Mouse (Mus musculus) C2C12 (cell line): ENCODE data around the gene Morn3. TPM values are rescaled to one million over a fixed set of nuclear protein-coding genes. Genes with fewer than 3 reads are reported as not detected.
A peak's percentile ranks its signal among the peaks of the same experiment; 100 is the strongest.

Experiments
- H3K27me3 ChIP-seq: one replicate; pipeline ENCODE4 v1.6.1; 2011; ENCODE audit not compliant: control insufficient read depth, insufficient read depth, insufficient read length
- H3K36me3 ChIP-seq: one replicate; pipeline ENCODE4 v1.6.1; 2011; ENCODE audit not compliant: control insufficient read depth, insufficient read depth
- H3K4me3 ChIP-seq: one replicate; pipeline ENCODE4 v1.5.1; 2011; ENCODE audit warnings: mild to moderate bottlenecking, control low read depth; ENCODE audit not compliant: poor library complexity, insufficient read depth, severe bottlenecking
- H3K79me2 ChIP-seq: one replicate; pipeline ENCODE4 v1.6.1; 2011; ENCODE audit not compliant: control insufficient read depth, insufficient read depth
- H3K79me3 ChIP-seq: one replicate; pipeline ENCODE4 v1.6.1; 2011; ENCODE audit warnings: low read depth, control low read depth
- H3ac ChIP-seq: one replicate; pipeline ENCODE3; 2011; ENCODE audit warnings: low read depth; ENCODE audit not compliant: control insufficient read depth, insufficient read length
- CEBPB ChIP-seq: IDR thresholded peaks from one replicate; pipeline ENCODE4 v1.6.1; 2011; ENCODE audit warnings: low read depth, mild to moderate bottlenecking, control low read depth, moderate library complexity
- CTCF ChIP-seq: IDR thresholded peaks from one replicate; pipeline ENCODE4 v1.5.1; 2011; ENCODE audit not compliant: control insufficient read depth, insufficient read depth, insufficient read length
- FOSL1 ChIP-seq: IDR thresholded peaks from one replicate; pipeline ENCODE4 v1.8.0; 2011; ENCODE audit warnings: mild to moderate bottlenecking, low read length; ENCODE audit not compliant: poor library complexity, insufficient read depth, severe bottlenecking
- MAX ChIP-seq: IDR thresholded peaks from one replicate; pipeline ENCODE4 v1.6.1; 2011; ENCODE audit warnings: mild to moderate bottlenecking, control low read depth
- MYOD1 ChIP-seq: IDR thresholded peaks from one replicate; pipeline ENCODE4 v1.6.1; 2011; ENCODE audit warnings: low read depth; ENCODE audit not compliant: control insufficient read depth, insufficient read length
- MYOG ChIP-seq: IDR thresholded peaks from one replicate; pipeline ENCODE4 v1.6.1; 2011; ENCODE audit not compliant: control insufficient read depth, insufficient read length; ENCODE audit errors: extremely low read depth
- USF1 ChIP-seq: IDR thresholded peaks from one replicate; pipeline ENCODE4 v1.6.1; 2011; ENCODE audit warnings: low read depth, mild to moderate bottlenecking, control low read depth, moderate library complexity
- polyA plus RNA-seq: library from polyadenylated mRNA; unstranded; fragments of >200 nt; fragmentation: generic; extraction: Trizol; gene quantifications from one replicate; pipeline ENCODE4 v1.2.1, GENCODE M21; 2012; ENCODE audit warnings: missing spikeins

The Morn3 gene
- polyA plus RNA-seq, 1 experiment: not detected

DNA sequence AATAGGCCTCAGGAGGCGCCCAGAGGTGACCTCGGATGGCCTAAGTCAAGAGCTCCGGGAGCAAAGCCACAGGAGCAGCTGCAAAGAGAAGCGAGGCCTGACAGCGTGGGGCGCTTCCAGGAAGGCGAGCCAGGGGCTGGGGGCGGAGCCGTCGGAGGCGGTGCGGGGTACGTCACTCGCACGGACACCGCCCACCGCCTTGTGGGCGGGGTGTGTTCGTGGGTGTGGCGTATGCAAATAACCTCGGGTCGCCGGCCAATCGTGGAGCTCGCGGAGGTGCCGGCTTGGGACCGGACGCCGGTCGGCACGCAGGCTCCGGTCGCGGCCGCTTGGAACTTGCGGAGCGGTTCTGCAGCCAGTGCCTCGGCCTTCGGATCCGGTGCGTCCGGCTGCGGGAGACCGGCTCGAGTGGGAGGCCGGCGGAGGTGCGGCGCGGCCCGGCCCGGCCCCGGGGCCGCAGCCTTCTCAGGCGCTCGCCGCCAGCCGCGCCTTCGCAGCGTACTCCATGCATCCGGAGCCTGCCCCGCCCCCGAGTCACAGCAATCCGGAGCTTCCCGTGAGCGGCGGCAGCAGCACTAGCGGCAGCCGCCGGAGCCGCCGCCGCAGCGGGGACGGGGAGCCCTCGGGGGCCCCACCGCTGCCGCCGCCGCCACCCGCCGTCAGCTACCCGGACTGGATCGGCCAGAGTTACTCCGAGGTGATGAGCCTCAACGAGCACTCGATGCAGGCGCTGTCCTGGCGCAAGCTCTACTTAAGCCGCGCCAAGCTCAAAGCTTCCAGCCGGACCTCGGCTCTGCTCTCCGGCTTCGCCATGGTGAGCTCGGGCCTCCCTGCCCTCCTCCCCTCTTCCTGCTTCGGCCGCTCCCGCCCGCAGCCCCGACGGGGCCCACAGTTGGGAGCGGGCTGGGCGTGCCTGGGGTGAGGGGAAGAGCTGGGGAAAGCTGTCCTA lies 31.8 kb downstream of the Morn3 start, which contains the start of gene Orai1:
Orai1 (plus strand) TSS at position 322 of the 949 bp plus-strand sequence.
- peaks cover 4% of the 10 kb centered on the region for H3K79me3 ChIP-seq
- peak within 1 kb of the TSS; percentile 45 for H3K4me3 ChIP-seq
- H3K36me3 ChIP-seq: no peaks in the 10 kb centered on the region
- peaks cover 4% of the 10 kb centered on the region for H3K79me2 ChIP-seq
- no peaks in the 10 kb centered on the region for H3K27me3 ChIP-seq
- H3ac ChIP-seq: peak within 1 kb of the TSS; percentile 68
- TF ChIP-seq MAX (peak; percentile 80), CEBPB (no peak)

DNA sequence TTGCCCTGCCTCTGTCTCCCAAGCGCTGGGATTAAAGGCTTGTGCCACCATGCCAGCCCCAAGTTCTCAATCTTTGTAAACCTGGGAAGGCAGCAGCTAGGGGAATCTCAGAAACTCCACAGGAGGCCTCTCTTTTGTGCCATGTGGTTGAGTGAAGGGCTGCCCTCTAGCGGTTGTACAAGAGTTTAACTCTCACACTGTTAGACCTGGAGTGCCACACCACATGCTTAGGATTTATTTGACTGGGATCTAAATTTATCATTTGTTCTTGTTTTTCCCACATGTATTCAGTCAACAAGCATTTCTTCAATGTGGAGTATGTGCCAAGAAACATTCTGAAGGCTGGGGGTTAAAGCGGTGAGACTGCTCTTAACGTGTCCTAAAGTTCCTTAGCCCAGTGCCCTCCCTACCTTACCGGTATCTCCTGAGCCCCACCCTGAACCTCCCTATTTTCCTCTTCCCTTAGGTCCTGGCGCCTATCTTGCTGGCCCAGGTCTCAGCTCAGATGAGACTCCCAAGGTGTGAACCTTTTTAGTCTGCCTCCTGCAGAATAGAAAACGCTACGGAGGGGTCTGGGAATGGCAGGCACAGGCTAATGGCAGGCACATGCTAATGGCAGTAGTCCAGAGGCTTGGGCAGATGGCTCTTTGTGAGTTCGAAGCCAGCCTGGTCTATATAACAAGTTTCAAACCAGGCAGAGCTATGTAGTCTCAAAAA lies 33.1 kb downstream of the Morn3 start:
- Histone ChIP-seq H3K79me2 (peaks cover 4% of the 10 kb centered on the region), H3K27me3 (no peaks in the 10 kb centered on the region), H3K4me3 (no peak overlapping the region), H3K79me3 (peaks cover 4% of the 10 kb centered on the region), H3K36me3 (no peaks in the 10 kb centered on the region), H3ac (no peak overlapping the region)
- TF ChIP-seq MAX: peak; percentile 81
- peak; percentile 49 for TF ChIP-seq CTCF
- no peak for TF ChIP-seq USF1

DNA sequence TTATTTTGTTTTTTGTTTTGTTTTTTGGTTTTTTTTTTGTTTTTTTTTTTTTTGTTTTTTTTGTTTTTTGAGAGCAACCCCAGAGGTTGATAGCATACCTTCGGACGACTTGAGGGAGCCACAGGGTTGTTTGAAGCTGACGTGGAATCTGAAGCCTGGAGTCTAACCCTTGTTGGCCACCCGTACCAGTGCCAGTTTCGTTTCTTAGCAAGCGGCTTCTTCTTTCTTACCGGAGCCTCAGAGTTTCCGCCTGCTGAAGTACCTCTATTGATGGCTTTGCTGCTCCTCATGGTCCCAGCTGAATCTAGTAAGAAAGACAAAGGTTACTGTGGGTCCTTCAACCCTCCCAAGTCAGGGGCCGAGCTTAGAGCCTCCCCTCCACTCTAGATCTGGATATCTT lies 35.1 kb downstream of the Morn3 start:
- peaks cover 4% of the 10 kb centered on the region for H3K79me3 ChIP-seq
- no peak overlapping the region for H3K4me3 ChIP-seq
- H3K79me2 ChIP-seq: peaks cover under 1% of the 10 kb centered on the region
- H3K36me3 ChIP-seq: no peaks in the 10 kb centered on the region
- TF ChIP-seq MYOG: no peak
- TF ChIP-seq USF1: no peak
- no peak for TF ChIP-seq CTCF
- no peak for TF ChIP-seq MYOD1
- TF ChIP-seq FOSL1: no peak
- TF ChIP-seq MAX: no peak
- TF ChIP-seq CEBPB: no peak
- no peaks in the 10 kb centered on the region for H3K27me3 ChIP-seq
- no peak overlapping the region for H3ac ChIP-seq

DNA sequence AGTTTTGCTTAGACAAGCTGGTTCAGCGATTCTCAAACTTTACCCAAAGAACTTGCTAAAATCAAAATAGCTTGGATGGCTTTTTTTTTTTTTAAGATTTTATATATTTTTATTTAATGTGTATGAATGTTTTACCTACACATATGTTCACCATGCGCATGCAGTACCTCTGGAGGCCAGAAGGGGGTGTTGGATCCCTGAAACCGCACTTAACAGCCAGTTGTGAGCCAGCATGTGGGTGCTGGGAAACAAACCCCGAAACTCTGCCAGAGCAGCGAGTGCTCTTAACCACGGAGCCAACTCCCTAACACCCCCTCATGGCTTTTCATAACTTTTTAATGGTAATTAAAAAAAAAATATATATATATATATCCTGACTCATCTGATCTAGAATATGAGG lies 36.0 kb downstream of the Morn3 start:
- no peak overlapping the region for H3ac ChIP-seq
- TF ChIP-seq MYOD1: no peak
- H3K79me3 ChIP-seq: no peaks in the 10 kb centered on the region

DNA sequence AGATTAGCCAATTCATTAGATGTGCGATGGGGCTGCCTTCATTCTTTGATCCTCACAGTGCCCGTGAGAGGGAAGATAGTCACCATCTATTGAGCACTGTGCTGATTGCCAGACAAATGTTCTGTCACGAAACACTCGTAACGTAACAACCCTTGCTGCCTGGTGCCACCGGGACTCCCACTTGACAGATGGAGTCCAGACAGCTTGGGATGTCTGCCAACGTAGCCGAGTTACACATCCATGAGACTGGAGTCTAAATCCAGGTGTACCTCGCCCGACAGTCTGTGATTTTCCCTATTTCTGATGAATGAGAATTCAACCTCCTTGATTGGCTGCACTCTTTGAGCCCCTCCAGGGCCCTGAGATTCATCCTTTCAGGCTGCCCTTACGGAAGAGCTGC lies 36.9 kb downstream of the Morn3 start:
- Histone ChIP-seq H3ac (no peak overlapping the region), H3K79me3 (no peaks in the 10 kb centered on the region), H3K27me3 (no peaks in the 10 kb centered on the region), H3K36me3 (no peaks in the 10 kb centered on the region), H3K4me3 (no peak overlapping the region), H3K79me2 (no peaks in the 10 kb centered on the region)
- TF ChIP-seq CEBPB (no peak), CTCF (no peak), MAX (no peak), MYOD1 (no peak), FOSL1 (no peak), USF1 (no peak), MYOG (no peak)

More for the DNA sequence above, 36.0 kb downstream of the Morn3 start:
- Histone ChIP-seq H3K36me3 (no peaks in the 10 kb centered on the region), H3K4me3 (no peak overlapping the region), H3K79me2 (no peaks in the 10 kb centered on the region), H3K27me3 (no peaks in the 10 kb centered on the region)
